Mouse (Mus musculus): ENCODE data around the gene Gm21860. TPM values are rescaled to one million over a fixed set of nuclear protein-coding genes. Genes with fewer than 3 reads are reported as not detected.
A peak's percentile ranks its signal among the peaks of the same experiment; 100 is the strongest.
"Not testable (repeated sequence)": the region's sequence is repeated elsewhere in the genome, so short reads cannot be mapped to it uniquely, and the experiment has no call there.

The Gm21860 gene
- total and polyA plus RNA-seq, 2 experiments from 2014 or later = not detected

DNA sequence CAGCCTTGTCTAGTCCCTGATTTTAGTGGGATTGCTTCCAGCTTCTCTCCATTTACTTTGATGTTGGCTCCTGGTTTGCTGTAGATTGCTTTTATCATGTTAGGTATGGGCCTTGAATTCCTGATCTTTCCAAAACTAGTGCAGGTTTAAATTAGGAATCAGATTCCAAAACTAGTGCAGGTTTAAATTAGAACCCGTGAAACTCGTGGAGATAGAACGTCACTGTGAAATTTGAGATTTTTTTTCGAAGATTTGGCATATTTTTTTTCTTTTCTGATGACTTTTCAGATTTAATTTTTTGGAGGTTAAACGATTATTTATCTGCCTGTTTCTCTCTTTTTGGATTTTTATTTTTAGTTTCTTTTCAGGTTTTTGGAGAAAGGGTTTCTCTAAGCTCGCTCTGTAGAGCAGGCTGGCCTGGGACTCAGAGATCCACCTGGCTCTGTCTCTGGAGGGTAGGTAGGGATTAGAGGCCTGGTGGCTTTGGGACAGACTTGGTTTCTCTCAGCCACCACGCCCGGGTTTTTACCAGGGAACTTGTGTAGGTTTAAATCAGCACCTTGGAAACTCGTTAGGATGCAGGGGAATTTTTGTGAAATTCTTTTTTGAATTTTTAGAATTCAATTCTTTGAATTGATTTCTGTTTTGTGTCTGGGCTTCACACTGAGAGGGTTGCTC is 20.8 kb downstream of the Gm21860 start:
- not testable (repeated sequence) for H3K9ac ChIP-seq (replicated peaks; ENCODE audit: low read length); H3K36me3 ChIP-seq (ENCODE audit: insufficient read depth, low read length); H3K27me3 ChIP-seq (ENCODE audit: insufficient read depth, low read length); H3K4me1 ChIP-seq (ENCODE audit: insufficient read depth, low read length); H3K27ac ChIP-seq; H3K4me3 ChIP-seq (ENCODE audit: low read length); H3K4me2 ChIP-seq (ENCODE audit: low read depth, low read length); ATAC-seq; DNase-seq (ENCODE audit: low spot score); H3K9me3 ChIP-seq (ENCODE audit: low read length)
- WGBS = 94% methylated on average over 6 of the region's 9 CpGs

GRCm38 (mm10) chrY:90732101-90732542 is 22.5 kb downstream of the Gm21860 start:
- not testable (repeated sequence) for H3K36me3 ChIP-seq (ENCODE audit: insufficient read depth, low read length); H3K27ac ChIP-seq; H3K9ac ChIP-seq (replicated peaks; ENCODE audit: low read length); H3K4me3 ChIP-seq (ENCODE audit: low read length); H3K9me3 ChIP-seq (ENCODE audit: low read length); H3K27me3 ChIP-seq (ENCODE audit: insufficient read depth, low read length); H3K4me1 ChIP-seq (ENCODE audit: insufficient read depth, low read length); H3K4me2 ChIP-seq (ENCODE audit: low read depth, low read length)
- 48% methylated on average over 10 of the region's 10 CpGs for WGBS
- ATAC-seq (peak; percentile 76), DNase-seq (ENCODE audit: low spot score) (peak; percentile 93)

- WGBS = 54% methylated on average over 1 of the region's 1 CpGs
- ATAC-seq; H3K27me3 ChIP-seq (ENCODE audit: insufficient read depth, low read length); DNase-seq (ENCODE audit: low spot score); H3K9me3 ChIP-seq (ENCODE audit: low read length); H3K4me3 ChIP-seq (ENCODE audit: low read length); H3K4me2 ChIP-seq (ENCODE audit: low read depth, low read length); H3K9ac ChIP-seq (replicated peaks; ENCODE audit: low read length); H3K27ac ChIP-seq; H3K36me3 ChIP-seq (ENCODE audit: insufficient read depth, low read length); H3K4me1 ChIP-seq (ENCODE audit: insufficient read depth, low read length): not testable (repeated sequence)
These were observed 23.0 kb downstream of the Gm21860 start for GRCm38 (mm10) chrY:90731593-90731955.

GRCm38 (mm10) chrY:90730908-90731592 is 23.6 kb downstream of the Gm21860 start:
- not testable (repeated sequence) for ATAC-seq, H3K27ac ChIP-seq
- DNase-seq (ENCODE audit: low spot score) = peak; percentile 6

GRCm38 (mm10) chrY:90729816-90730303 is 24.8 kb downstream of the Gm21860 start:
- 62% methylated on average over 4 of the region's 12 CpGs for WGBS
- not testable (repeated sequence) for H3K4me1 ChIP-seq (ENCODE audit: insufficient read depth, low read length); H3K9ac ChIP-seq (replicated peaks; ENCODE audit: low read length); H3K36me3 ChIP-seq (ENCODE audit: insufficient read depth, low read length); H3K27ac ChIP-seq; ATAC-seq; H3K9me3 ChIP-seq (ENCODE audit: low read length); DNase-seq (ENCODE audit: low spot score); H3K27me3 ChIP-seq (ENCODE audit: insufficient read depth, low read length); H3K4me3 ChIP-seq (ENCODE audit: low read length); H3K4me2 ChIP-seq (ENCODE audit: low read depth, low read length)

More at GRCm38 (mm10) chrY:90730908-90731592, 23.6 kb downstream of the Gm21860 start:
- WGBS = 80% methylated on average over 11 of the region's 20 CpGs
- H3K9ac ChIP-seq (replicated peaks; ENCODE audit: low read length); H3K36me3 ChIP-seq (ENCODE audit: insufficient read depth, low read length); H3K27me3 ChIP-seq (ENCODE audit: insufficient read depth, low read length); H3K4me1 ChIP-seq (ENCODE audit: insufficient read depth, low read length); H3K9me3 ChIP-seq (ENCODE audit: low read length); H3K4me3 ChIP-seq (ENCODE audit: low read length); H3K4me2 ChIP-seq (ENCODE audit: low read depth, low read length): not testable (repeated sequence)

DNA sequence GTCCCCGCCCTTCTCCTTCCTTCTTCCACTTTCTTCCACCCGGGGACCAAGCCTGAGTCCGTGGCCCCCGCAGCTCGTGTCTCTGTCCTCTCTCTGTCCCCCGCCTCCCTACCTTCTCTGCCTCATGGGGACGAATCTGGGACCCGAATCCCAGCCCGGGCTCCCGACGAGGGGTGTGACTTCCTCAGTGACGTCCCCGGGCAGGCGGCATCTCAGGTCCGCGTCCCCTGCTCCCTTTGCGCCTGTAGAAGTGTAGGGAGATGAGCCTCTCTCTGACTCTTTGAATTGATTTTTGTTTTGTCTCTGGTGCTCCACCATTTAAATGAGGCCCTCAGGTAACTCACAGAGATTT is 25.7 kb downstream of the Gm21860 start:
- H3K9me3 ChIP-seq (ENCODE audit: low read length); DNase-seq (ENCODE audit: low spot score): not testable (repeated sequence)
- whole genome bisulfite sequencing = 51% methylated on average over 10 of the region's 17 CpGs

GRCm38 (mm10) chrY:90728251-90728904 is 26.2 kb downstream of the Gm21860 start:
- not testable (repeated sequence) for ATAC-seq; H3K4me1 ChIP-seq (ENCODE audit: insufficient read depth, low read length); H3K27me3 ChIP-seq (ENCODE audit: insufficient read depth, low read length); H3K36me3 ChIP-seq (ENCODE audit: insufficient read depth, low read length); H3K4me3 ChIP-seq (ENCODE audit: low read length); DNase-seq (ENCODE audit: low spot score); H3K27ac ChIP-seq; H3K9ac ChIP-seq (replicated peaks; ENCODE audit: low read length); H3K9me3 ChIP-seq (ENCODE audit: low read length); H3K4me2 ChIP-seq (ENCODE audit: low read depth, low read length)
- 71% methylated on average over 9 of the region's 13 CpGs for WGBS

More for the DNA sequence above, 25.7 kb downstream of the Gm21860 start:
- H3K9ac ChIP-seq (replicated peaks; ENCODE audit: low read length); H3K36me3 ChIP-seq (ENCODE audit: insufficient read depth, low read length); H3K4me1 ChIP-seq (ENCODE audit: insufficient read depth, low read length); H3K27me3 ChIP-seq (ENCODE audit: insufficient read depth, low read length); H3K4me3 ChIP-seq (ENCODE audit: low read length); H3K27ac ChIP-seq; H3K4me2 ChIP-seq (ENCODE audit: low read depth, low read length): not testable (repeated sequence)
- 0 out of 2 replicates have a peak, but pooled peaks have one; percentile 53 for ATAC-seq

GRCm38 (mm10) chrY:90727121-90727908 is 27.3 kb downstream of the Gm21860 start:
- H3K4me2 ChIP-seq (ENCODE audit: low read depth, low read length); H3K4me3 ChIP-seq (ENCODE audit: low read length); H3K9me3 ChIP-seq (ENCODE audit: low read length); H3K9ac ChIP-seq (replicated peaks; ENCODE audit: low read length); H3K4me1 ChIP-seq (ENCODE audit: insufficient read depth, low read length); H3K27me3 ChIP-seq (ENCODE audit: insufficient read depth, low read length); H3K27ac ChIP-seq; H3K36me3 ChIP-seq (ENCODE audit: insufficient read depth, low read length); ATAC-seq: not testable (repeated sequence)
- peak; percentile 8 for DNase-seq (ENCODE audit: low spot score)
- WGBS = 55% methylated on average over 5 of the region's 13 CpGs

GRCm38 (mm10) chrY:90725701-90726451 is 28.7 kb downstream of the Gm21860 start:
- WGBS = 68% methylated on average over 5 of the region's 23 CpGs
- H3K27ac ChIP-seq; H3K9ac ChIP-seq (replicated peaks; ENCODE audit: low read length); H3K4me1 ChIP-seq (ENCODE audit: insufficient read depth, low read length); H3K9me3 ChIP-seq (ENCODE audit: low read length); ATAC-seq; H3K4me3 ChIP-seq (ENCODE audit: low read length); H3K36me3 ChIP-seq (ENCODE audit: insufficient read depth, low read length); H3K27me3 ChIP-seq (ENCODE audit: insufficient read depth, low read length); H3K4me2 ChIP-seq (ENCODE audit: low read depth, low read length): not testable (repeated sequence)
- peak; percentile 62 for DNase-seq (ENCODE audit: low spot score)

Data from hindbrain, postnatal 0 days (tissue).